Mouse (Mus musculus) cerebellum, adult 9-10 months (tissue): Measurements from ENCODE around the gene Pik3r1.

ENCODE experiments used
- DNase-seq: peaks from one replicate; pipeline ENCODE4 v3.0.0; 2022

The Pik3r1 gene

DNA sequence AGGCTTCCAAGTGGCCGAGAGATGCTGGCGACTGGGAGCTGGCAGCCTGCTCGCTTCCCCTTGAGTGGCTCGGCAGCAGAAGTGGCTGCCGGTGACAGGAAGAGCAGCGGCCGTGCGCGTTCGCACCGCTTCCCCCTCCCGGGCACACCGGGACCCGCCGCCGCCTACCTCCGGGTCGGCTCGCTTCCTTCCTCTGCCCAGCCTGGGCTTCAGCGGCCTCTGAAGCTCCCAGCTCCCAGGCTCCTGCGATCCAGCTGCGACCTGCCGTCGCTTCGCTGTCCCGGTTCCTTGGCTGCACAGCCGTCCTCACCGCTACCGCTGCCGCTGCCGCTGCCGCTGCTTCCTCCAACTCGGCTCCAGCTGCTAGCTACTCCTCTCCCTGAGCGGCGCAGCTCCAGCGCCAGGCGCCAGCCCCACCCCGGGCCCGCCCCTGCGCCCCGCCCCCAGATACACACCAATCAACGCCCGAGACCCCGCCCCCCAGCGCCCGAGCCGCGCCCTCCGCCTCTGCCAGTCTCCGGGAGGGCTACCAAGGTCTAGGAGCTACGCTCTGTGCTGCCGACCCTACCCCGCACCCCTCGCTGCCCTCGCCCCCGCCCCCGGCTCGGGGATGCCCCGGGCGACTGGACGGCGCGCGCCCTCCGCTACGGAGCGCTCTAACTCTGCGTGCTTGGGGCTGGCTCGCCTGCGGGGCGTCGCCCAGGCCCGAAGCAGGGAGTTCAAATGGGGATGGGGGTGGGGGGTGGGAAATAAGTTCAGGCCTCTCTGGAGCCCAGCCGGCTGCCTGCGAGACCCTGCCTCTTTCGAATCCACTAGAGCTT lies at the start of gene Pik3r1:
TSS of gene Pik3r1 (minus strand) at position 409 of the 821 bp plus-strand sequence.
- peak; percentile 94 for DNase-seq

GRCm38 (mm10) chr13:101813267-101813900 lies 45.4 kb upstream of the Pik3r1 start:
- DNase-seq, result no peak

GRCm38 (mm10) chr13:101812341-101812740 lies 44.3 kb upstream of the Pik3r1 start:
- DNase-seq, result no peak

DNA sequence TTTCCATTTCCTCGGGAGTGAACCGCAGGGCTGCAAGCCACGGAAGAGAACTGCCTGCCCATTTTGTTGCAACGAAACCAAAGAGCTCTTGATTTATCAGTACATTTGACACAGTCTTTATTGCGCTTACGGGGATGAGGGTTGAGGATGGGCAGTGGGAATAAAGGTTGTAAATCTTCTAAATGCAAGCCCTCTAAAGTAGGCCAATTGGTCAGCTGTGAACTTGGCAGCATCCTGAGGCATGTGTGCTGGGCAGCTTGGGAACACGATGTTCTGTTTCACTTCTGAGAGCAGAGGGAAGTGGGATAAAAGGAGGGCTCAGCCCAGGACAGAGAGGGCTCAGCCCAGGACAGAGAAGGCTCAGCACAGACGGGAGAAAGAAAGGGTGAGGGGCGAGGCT lies 43.9 kb upstream of the Pik3r1 start:
- peak; percentile 8 for DNase-seq

- DNase-seq, result peak; percentile 10
These were observed 42.6 kb upstream of the Pik3r1 start for GRCm38 (mm10) chr13:101810667-101811066.

- no peak for DNase-seq
These were observed 41.8 kb upstream of the Pik3r1 start for GRCm38 (mm10) chr13:101809796-101810195.

- DNase-seq, result no peak
These were observed 37.6 kb upstream of the Pik3r1 start for GRCm38 (mm10) chr13:101805559-101806091.

GRCm38 (mm10) chr13:101801372-101802186 lies 33.6 kb upstream of the Pik3r1 start:
- peak; percentile 55 for DNase-seq

GRCm38 (mm10) chr13:101800833-101801371 lies 32.9 kb upstream of the Pik3r1 start:
- DNase-seq, result peak; percentile 4

- no peak for DNase-seq
These were observed 32.1 kb upstream of the Pik3r1 start for GRCm38 (mm10) chr13:101800021-101800596.

DNA sequence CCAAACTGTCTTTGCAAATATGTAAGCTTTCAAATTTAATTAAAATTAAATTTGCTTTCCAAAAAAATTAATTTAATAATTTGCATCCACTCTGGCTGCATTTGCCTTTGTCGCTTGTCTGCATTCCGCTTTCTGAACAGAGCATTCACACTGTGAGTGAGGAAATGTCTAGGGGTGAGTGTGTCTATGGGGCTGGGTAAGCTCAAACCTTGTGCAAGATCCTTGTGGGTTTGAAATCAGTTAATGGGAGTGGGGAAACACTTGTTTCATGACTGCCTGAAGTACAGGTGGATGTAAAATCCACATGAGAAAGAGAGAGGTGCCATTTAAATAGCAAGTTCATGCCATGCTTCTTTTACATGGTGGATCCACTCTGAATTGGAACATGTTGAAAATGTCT lies 31.3 kb upstream of the Pik3r1 start:
- no peak for DNase-seq

DNA sequence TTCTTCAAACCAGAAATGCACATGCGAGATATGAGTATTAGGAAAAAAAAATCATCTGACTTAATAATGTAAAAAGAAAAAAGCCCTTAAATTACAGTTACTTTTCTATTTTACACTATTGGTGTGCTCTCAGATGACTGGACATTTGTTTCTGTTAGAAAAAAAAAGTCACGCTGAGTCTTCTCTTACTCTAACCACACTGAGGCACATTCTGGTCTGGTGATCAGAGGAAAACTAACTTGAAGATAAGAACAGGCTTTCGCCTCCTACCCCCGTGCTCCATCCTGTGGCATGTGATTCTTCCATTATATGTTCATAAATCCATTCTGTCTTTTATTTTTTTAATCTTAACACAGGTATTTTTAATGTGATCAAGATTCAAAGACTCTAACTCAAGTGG lies 30.5 kb upstream of the Pik3r1 start:
- no peak for DNase-seq

GRCm38 (mm10) chr13:101796983-101797382 lies 29.0 kb upstream of the Pik3r1 start:
- no peak for DNase-seq

DNA sequence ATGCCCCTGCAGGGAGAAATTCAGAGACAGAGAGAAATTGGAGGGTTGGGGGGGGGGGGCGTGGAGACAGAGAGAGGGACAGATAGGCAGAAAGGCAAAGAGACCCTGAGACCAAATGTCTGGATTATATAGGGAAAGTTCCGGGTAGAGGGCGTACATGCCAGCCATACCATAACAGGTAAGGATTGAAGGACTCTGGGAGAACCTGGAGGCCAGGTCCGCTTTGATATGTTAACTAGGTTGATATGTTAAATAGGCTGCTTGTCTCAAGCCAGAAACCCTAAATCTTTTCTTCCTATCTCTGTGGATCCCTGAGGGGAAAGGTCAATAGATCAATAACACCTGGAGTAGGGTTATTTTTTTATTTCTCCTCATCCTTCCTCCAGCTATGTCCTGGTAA lies 17.7 kb upstream of the Pik3r1 start:
- DNase-seq, result no peak

- DNase-seq, result no peak
These were observed 16.8 kb upstream of the Pik3r1 start for GRCm38 (mm10) chr13:101784651-101785289.

DNA sequence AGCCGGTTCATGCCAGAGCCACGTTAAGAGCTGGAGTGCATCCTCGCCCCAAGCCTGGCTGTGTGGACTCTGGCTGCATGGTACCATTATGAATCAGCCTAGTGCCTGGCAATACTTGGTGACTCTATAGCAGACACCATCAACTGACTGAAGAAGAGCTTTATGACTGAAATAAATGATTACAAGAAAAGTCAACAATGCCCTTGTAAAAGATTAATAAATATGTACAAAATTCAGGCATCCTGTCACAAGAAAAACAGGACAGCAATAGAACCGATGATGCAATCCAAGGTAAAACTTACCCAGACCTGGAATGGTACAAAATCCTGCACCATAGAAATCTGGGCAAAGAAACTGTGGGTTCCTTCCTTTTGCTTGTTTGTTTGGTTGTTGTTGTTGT lies 11.0 kb upstream of the Pik3r1 start:
- no peak for DNase-seq

- DNase-seq, result no peak
These were observed 9.8 kb upstream of the Pik3r1 start for GRCm38 (mm10) chr13:101777851-101778250.

DNA sequence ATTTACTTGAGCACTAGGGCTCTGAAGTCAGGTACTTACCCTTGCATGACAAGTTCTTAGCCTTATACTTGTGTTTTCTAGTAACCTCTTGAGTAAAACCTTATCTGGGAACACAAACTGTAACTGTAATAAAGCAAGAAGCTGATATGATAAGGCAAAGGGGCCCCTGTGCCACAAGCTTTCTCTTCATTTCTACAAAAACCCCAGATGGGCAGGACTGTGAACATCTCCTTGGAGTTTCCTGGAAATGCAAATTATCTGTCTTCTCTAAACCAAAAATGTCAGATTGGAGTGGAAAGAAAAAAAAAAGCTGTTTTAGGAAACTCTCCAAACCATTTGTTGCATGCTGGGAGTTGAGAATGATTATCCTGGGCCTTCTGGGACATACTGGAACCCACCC lies 3.1 kb upstream of the Pik3r1 start:
- DNase-seq, result no peak

DNA sequence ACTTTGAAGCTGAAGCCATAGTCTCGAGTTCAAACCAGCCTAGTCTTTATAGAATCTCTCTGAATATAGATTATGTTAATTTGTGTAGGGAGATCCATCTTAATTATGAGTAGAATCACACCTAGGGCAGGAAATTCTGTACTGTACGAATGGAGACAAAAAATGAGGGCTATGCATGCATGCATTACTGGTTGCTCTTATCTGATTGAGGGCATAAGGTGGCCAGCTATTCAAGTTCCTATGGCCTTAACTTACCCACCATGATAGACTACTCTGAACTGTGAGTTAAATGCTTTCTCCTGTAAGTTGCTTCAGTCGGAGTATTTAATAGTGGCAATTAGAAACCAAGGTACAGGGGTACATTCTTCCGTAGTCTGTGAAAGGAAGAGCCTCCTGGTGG lies 1.9 kb upstream of the Pik3r1 start:
- no peak for DNase-seq

GRCm38 (mm10) chr13:101768630-101768991 lies 594 bp upstream of the Pik3r1 start:
- DNase-seq, result peak; percentile 81

- DNase-seq, result peak; percentile 58
These were observed 806 bp downstream of the Pik3r1 start for GRCm38 (mm10) chr13:101767013-101767808.
